Mouse (Mus musculus) C2C12 (cell line): ENCODE data around the gene Ndufs5.

ENCODE experiments used
- CTCF ChIP-seq: IDR thresholded peaks from one replicate; pipeline ENCODE4 v1.5.1; 2011; ENCODE audit not compliant: control insufficient read depth, insufficient read depth, insufficient read length
- MYOG ChIP-seq: IDR thresholded peaks from one replicate; pipeline ENCODE4 v1.6.1; 2011; ENCODE audit not compliant: control insufficient read depth, insufficient read length; ENCODE audit errors: extremely low read depth

- TF ChIP-seq CTCF (no peak), MYOG (no peak)
These were observed 37.0 kb downstream of the Ndufs5 start for GRCm38 (mm10) chr4:123680962-123681361.
